Mouse (Mus musculus) layer of hippocampus, postnatal 36 days (tissue): ENCODE measurements around the gene Zc3h13. TPM values are rescaled to one million over a fixed set of nuclear protein-coding genes. Genes with fewer than 3 reads are reported as not detected.
A peak's percentile ranks its signal among the peaks of the same experiment; 100 is the strongest.

Experiments used
- DNase-seq, 2 experiments: peaks; one replicate each; pipeline ENCODE4 v3.0.0; 2022
- total RNA-seq, 2 experiments: library from RNA; stranded (reverse); gene quantifications; 2 replicates each; pipeline ENCODE4 v1.2.3; 2021

Gene Zc3h13
- 10 to 100 TPM; 57.2 to 65.2 TPM for total RNA-seq

DNA sequence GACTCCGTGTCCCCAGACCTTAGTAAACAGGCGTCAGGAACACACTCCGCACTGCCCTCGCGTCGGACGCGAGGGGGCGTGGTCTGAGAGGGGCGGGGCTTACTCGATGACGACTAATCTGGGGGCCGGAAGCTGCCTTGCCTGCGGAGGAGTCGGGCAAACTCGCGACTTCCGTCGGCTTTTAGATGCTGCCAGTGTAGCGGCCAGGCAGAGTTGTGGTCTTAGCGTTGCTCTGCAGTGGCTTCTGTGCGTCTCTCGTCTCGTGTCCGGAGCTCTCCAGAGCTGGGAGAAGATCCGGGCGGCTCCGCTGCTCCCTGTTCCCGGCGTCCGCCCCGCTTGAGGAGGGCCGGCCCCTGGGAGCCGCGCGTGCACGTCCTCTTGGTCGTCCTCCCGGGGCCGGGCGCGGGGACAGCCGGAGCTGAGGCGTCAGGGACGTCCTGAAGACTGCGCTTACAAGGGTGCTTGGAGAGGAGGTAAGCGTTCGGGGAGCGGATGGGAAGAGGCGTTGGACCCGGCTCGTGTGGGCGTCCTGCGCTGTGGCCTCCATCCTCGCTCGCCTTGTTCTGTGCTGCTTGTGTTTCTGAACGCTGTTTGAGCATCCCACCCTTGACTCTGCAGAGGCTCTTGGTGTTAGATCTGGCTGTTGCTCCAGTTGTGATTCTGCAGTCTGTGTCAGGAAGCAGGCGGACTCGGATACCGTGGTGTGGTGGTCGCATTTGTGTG lies at the start of gene Zc3h13:
TSS of gene Zc3h13 (plus strand) at position 181 of the 723 bp plus-strand sequence.
- DNase-seq, result peak; percentile 96

DNA sequence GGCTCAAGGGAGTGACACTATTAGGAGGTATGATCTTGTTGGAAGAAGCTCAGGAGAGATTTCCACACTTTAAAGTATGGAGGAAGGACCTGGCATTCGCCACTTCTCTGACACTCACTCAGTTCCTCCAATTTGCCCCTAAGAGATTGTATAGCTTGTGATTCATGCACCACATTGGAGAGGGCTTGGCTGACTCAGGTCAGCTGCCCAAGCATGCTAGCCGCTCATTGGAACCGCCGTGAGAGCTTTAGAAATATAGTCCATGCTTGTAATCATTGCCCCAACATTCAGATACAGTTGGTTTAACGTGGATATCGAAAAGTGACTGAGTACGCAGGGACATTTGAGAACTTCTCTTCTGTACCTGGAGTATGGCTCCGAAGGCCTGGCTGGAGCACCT lies 48.6 kb upstream of the Zc3h13 start:
- DNase-seq, result no peak

DNA sequence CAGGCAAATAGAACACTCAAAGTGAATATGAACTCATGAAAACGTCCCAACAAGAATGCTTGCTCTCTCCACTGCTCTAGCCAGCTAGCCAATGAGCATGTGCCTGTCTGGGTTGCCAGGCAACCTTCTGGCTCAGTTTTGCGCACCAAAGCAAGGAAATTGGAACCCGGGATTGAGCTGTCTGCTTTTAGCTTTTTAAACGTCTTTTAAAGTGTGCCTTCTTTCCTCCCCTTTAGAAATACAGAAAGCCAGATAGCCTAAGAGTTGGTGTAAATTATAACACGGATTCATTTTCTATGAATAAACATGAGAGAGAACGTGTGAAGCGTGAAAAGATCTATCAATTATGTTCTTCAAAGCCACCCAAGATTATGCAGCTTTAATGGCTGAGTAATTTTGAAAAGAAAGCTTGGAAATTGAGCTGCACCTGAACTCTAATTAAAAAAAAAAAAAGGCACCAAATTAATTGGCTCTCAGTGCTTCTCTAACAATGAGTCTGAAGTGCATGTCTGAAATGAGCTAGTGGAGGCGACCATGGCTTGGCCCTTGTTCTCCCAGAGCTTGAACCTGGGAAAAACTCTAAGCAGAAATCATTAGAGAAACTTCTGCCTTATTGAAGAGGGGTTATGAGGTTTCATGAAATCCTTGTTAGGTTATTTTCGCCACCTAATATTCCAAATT lies 48.1 kb upstream of the Zc3h13 start:
- DNase-seq, result peak; percentile 48 to 52

DNA sequence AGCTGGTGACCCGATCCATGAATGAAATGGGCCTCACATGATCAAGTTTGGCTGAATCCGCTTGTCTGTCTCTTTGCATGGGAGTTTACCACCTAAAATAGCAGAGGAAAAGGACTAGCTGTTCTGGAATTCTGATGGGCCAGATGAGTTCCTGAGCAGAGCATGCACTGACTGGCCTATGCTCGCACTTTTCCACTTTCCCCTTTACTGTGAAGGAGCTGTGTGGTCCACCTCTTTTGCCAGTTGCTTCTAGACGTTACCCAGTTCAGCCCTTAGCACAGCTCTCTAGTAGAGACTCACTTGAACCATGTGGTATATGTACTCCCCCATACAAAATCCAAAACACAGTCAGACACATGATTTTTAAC lies 47.6 kb upstream of the Zc3h13 start:
- DNase-seq, result no peak

DNA sequence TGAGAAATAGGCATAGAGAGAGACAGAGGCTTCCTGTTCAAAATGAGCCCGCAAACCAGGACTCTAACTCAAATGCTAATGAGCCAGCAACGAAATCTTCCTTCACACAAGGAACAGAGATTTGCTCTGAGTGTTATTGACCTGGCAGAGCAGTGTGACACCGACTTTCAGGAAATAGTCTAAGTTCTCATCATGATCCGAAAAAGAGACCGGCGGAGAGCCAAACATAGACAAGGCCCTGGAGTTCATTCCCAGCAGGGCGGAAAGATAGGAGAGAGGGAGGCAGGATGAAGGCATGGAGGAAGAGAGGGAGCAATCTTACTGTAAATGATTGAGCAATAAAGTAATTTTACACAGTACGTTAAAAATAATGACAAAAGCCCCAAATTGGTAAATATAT lies 47.1 kb upstream of the Zc3h13 start:
- no peak for DNase-seq

DNA sequence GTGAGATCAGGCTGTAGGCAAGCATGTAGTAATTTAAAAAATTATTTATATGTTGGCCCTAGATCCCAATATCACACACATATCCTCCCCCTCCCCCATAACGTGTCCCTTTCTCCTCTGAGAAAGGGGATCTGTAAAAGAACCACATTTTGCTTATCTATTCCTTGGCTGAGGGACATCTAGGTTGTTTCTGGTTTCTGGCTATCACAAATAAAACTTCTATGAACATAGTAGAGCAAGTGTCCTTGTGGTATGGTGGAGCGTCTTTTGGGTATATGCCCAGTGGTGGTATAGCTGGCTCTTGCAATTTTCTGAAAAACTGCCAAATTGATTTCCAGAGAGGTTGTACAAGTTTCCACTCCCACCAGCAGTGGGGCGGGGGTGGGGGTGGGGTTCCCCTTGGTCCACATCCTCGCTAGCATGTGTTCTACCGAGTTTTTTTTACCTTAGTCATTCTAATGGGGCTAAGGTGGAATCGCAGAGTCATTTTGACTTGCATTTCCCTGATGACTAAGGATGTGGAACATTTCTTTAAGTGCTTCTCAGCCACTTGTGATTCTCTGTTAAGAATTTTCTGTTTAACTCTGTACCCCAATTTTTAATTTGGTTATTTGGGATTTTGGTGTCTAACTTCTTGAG lies 46.0 kb upstream of the Zc3h13 start:
- DNase-seq, result no peak

DNA sequence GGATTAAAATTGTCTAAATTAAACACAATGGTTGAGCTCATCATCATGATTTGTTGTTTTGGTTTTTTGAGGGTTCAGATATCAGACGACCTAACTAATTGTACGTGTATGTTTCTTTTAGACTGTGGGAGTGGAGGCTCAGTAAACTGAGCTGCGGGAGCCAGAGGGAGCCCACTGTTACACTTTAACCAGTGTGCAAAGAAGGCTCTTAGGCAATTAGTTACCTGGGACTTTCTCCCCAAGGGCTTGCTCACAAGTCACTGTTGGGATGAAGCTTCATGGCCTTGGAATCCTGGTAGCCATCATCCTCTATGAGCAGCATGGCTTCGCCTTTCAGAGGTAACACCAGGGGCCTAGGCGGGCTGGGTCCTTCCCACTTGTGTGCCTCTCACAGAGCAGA lies 42.1 kb upstream of the Zc3h13 start, which contains the start of gene Cpb2:
TSS of gene Cpb2 (plus strand) at position 201 of the 400 bp plus-strand sequence.
- DNase-seq, result no peak

DNA sequence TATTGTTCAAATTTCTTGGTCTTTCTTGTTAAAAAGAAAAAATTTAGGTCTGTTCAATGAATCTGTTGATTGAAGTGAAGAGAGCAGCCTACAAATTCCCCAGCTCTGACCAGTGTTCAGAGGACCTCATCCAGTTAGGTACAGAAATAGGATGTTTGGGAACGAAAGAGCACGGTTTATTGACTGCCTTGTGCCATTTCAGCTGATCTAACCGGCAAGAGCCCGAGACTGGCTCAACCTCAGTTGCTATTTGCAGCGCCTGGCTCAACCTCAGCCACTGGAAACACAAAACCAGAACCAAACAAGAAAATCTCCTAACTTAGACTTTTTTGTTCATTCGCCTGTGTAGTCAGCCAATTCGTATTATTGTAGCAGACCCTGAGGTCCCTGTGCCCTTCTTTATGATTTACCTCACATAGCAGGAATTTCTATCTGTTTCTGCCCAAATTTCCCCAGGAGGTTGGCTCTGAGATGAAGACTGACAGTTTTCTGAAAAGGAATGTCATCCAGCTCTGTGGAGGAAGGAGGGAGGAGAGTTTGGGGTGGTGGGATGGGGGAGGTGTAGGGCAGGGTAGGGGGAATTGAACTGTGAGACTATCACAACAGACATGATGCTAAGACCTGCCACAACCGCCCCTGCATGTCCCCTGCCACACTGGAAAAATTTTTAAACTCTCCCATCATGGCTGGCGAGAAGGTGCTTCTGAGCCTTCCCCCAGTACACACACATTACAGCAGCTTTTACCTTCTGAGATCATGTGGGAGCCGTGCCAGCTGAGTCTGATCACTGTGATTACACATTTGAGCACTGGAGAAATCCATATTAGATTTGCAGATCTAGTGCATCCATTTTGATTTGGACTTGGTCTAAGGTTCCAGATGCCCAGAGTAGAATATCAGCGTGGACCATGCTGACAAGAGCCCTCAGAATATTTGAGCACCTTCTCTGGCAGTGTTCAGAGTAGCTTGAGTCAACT lies 37.9 kb upstream of the Zc3h13 start:
- DNase-seq, result no peak

DNA sequence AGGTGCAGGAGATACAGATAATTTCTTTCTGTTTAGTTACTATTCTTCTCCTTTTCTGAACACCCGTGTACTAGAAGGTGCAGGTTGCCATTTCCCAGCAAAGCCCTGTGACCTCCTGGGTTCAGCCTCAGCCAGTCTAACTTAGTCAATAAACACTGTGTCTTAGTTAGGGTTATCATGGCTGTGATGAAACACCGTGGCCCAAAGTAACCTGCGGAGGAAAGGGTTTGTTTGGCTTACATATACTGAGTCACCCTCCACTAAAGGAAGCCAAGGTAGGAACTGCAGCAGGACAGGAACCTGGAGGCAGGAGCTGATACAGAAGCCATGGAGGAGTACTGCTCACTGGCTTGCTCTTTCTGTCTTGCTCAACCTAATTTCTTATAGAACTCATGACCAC lies 33.7 kb upstream of the Zc3h13 start:
- DNase-seq, result no peak

DNA sequence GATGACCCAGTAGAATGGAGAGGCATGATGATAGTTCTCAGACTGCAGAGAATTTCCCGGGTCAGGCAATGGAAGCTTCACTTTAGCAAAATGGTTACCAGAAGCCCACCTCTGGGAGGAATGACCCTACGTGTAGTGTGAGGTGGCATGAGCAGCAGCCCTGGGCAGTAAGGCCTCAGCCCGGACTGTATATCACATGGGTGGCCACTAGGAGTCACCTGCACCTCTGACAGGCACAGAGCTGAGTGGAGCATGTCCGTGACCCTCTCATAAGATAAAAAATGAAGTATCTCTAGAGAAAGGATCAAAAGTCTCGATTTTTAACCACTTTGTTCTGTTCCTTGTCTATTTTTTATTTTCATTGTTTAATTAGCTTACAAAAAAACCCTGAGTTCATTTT lies 27.7 kb upstream of the Zc3h13 start:
- no peak for DNase-seq

DNA sequence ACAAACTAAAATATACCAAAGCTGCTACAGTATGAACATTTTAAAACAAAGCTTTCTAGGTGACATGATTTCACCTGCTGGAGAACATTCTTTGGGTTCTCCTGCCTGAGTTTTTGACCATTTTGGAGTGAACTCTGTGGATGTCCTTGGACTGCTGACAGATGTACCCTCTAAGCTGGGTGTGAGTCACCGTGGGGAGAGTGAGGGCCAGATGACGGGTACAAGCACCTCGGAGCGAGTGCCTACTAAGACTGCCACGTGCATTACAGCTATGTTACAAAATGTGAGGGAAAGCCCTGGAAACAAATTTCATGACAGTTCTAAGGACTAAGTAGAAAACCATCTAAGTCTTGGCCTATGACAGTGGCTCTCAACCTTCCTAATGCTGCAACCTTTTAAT lies 14.6 kb upstream of the Zc3h13 start:
- no peak for DNase-seq

DNA sequence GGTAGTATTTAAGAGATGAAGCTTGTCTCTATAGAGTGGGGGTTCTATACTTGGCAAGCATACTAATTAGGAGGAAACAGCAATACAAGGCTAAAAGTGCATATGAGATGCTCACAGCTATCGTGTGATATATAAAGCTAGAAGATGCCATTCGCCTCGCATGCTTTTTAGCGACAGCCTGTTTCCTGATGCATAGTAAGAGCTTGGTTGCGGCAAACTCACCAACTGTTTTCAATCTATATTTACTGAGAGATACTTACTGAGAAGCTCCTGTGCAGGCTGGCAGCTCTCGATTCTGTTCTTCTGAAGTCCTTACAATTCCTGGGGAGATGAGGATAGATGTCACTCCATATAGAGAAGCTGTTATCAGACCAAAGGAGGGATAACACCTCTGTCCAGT lies 4.5 kb upstream of the Zc3h13 start:
- no peak for DNase-seq

DNA sequence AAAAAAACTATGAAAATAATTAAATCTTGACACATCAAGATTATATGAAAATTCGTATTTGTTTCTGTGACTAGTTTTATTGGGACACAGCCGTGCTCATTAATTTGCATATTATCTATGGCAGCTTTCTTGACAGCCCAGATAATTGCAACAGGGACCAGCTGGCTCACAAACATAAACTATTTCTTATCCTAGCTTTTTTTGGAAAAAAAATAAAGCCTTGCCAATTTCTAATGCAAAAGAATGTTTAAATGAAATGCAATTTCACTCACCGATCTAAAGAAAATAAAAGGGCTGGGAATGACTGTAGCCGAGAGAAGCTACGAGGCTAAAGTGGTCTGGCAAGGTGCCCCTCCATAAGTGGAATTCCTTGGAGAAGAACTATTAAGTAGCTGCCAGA lies 3.8 kb upstream of the Zc3h13 start:
- no peak for DNase-seq

DNA sequence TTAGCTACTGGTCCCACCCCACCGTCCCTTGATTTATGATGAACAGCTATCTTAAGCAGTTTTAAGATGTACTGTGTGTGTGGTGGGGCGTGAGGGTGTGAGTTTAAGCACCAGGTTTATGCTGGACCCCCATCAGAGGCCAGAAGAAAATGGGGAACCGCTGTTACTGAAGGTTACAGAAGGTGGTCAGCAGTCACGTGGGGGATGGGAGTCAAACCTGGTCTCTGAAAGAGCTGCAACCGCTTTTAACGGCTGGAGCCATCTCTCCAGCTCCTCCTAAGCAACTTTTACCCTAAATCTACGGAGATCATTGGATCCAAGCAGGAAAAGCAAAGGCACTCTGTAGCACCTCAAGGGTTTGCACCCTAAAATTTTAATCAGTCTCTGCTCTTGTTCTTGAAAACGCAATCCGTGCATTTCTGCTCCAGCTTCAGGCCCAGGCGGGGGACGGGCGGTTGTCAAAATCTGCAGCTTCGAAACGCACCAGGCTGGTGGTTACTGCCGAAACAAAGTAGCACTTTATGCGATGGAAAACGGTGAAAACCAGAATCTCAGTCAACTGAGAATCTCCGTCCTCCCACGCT lies 472 bp upstream of the Zc3h13 start:
- no peak for DNase-seq

DNA sequence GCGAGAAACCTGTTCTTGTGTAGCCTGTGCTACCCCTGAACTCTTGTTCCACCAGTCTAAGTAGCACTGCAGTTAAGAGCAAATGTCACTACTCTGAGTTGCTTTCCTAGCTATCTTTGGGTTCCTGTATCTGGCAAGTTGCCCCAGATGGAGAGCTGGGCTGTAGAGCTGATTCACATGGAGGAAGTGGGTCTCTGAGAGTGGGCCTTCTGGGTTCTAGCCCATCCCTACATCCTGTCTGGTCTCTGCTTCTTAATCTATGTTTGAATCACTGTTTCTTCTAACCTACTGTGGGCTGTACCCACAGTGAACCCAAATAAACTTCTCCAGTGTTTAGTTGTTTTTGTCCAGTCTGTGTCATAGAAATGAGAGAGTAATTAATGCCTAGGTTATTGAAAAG lies 16.9 kb downstream of the Zc3h13 start:
- DNase-seq, result no peak

DNA sequence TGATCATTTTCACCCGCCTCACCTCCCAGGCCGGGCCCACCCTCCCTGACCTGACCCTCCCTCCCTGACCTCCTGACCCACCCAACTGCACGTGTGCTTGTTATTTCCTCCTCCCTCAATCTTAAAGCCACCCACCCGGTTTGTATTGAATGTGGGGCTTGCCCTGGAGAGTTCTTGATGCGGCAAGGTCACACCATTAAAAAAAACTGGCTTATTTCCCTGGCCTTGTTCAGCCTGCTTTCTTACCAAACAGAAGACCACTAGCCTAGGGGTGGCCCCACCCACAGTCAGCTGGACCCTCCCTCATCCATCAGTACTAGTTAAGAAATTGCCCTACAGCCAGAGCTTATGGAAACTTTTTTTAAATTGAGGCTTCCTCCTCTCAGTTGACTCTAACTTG lies 19.6 kb downstream of the Zc3h13 start:
- DNase-seq, result no peak

DNA sequence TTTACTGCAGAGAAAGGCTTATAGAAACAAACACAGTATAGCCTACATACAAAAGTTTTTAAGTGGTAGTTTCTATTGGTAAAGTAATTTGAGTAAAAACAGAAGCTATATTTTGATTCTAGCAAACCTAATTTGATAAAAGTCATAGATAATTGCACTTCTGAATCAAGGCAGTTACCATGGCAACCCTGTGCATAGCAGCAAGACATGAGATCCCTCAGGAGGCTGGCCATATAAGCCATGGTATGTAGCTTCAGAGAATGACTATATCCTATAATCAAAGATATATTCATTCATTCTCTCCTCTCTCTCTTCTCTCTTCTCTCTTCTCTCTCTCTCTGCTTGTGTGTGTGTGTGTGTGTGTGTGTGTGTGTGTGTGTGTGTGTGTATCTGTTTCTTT lies 23.7 kb downstream of the Zc3h13 start:
- DNase-seq, result no peak

DNA sequence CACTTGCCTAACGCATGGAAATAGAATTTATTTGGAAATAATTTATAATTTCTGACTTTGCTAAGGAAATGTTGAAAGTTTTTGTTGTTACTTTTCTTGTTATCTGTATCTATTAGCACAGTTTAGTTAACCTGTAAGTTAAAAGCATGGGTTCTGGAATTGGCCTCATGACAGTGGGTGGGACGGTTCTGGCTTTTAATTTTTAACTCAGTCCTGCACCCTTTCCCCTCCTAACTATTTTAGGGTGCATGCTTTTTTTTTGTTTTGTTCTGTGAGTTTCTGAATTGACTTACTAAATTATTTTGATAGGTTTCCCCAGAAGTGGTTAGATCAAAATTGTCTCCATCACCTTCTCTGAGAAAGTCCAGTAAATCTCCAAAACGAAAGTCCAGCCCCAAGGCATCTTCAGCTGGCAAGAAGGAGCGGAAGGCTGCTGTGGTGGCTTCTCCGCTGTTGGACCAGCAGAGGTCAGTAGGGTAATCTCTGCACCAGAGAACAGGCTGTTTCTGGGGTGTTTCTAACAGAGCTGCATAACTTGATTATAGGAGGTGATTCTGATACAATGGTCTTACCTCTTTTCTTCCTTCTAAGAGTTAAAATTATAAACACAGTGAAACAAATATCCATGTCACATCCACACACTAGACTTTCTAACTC lies 25.3 kb downstream of the Zc3h13 start:
- no peak for DNase-seq

DNA sequence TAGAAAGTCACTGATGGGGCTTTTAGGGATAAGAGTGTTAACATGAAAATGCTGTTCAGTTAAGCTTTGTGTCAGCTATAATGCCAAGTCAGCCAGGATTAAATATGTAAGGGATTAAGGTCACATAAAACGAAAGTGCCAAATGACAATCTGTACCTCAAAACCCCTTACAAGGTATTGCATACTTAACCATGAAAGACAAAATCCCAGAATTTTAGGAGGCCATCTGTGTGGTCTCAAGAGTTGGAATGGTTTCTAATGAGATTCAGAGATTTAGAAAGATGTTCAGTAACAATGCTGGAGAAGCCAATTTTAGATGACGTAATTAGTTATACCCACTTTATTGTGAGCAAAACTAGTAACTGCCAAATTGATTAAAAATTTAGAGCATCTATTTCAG lies 30.3 kb downstream of the Zc3h13 start:
- no peak for DNase-seq

DNA sequence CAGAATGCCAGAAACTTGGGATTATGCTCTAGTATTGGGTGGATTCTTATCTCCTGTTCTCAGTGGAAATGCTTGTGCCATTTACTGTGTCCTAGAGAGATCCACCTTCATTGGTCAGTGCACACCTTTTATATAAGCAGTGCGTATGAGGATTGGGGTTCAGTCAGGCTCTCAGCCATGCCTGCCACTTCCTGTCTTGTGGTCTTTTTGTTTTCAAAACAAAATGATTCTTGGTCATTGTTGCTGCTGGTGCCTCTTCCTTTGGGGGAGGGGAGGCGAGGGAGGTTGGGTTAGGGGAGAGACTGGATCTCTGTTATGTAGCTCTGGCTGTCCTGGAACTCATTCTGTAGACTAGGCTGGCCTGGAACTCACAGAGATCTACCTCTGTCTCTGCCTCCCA lies 34.6 kb downstream of the Zc3h13 start:
- DNase-seq, result no peak

DNA sequence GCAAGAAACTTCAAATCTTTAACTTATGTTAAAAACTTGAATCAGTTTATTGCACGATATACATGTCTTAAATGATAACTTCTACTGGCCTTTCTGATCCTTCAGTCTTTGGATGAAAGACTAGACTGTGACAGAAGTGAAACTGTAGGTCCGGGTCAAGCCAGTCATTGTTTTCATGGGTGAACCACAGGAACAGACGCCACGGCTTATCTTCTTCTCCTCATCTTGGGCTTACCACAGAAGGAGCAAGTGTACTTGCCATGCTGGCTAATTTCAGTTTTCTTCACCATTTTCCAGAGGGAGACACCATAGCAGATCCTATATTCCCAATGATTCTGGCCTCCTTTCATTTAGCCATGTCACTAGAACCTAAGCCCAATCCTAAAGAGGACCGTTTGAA lies 36.1 kb downstream of the Zc3h13 start:
- no peak for DNase-seq

DNA sequence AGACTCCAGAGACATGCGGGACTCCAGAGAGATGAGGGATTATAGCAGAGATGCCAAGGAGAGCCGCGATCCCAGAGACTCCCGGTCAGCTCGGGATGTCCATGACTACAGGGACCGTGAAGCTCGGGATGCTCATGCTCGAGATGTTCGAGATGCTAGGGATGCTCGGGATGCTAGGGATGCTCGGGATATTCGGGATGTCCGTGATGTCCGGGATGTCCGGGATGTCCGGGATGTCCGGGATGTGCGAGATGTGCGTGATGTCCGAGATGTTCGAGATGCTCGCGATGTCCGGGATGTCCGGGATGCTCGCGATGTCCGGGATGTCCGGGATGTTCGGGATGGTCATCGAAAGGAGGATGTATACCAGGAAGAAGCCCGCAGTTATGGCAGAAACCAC lies 39.2 kb downstream of the Zc3h13 start:
- no peak for DNase-seq
